In genomic region chr10:76067674-76068613, GRCm38 (mm10) we compare ENCODE assay signal across 10 mouse cellular contexts. TPM values are rescaled to one million over a fixed set of nuclear protein-coding genes. Genes with fewer than 3 reads are reported as not detected.
DNase-seq lines count a peak whose midpoint lies in the region; TF ChIP-seq lines count a peak whose summit lies in the region.
"Had no signal": no experiment of that assay in that cellular context is flagged by ENCODE, and none has a peak within 500 bp of the region (broad histone marks: within the 10 kb centered on the region; RNA-seq: fewer than 3 reads in every experiment).

No protein-coding gene starts in this region.

- WGBS in liver, adult 2 months: 13% methylated on average over 12 of the region's 12 CpGs
- 18% methylated on average over 12 of the region's 12 CpGs for WGBS in small intestine, adult 2 months

- TF ChIP-seq POLR2A in liver, adult 2 months (IDR thresholded peaks at IDR 0.05; ENCODE audit: extremely low read depth, insufficient read depth, low read length): no peak
- no peak for TF ChIP-seq POLR2A in small intestine, adult 2 months (IDR thresholded peaks at IDR 0.05; ENCODE audit: low read depth, low read length)

- H3K27ac ChIP-seq in liver, adult 2 months (replicated peaks; ENCODE audit: insufficient read depth, low read depth, low read length): no peak overlapping the region
- peak overlapping the region; percentile 29; the same call in 1 of the 2 replicates for H3K27ac ChIP-seq in small intestine, adult 2 months (ENCODE audit: insufficient read depth, low read depth, low read length)
- H3K27ac ChIP-seq: macrophage had no signal

- H3K36me3 ChIP-seq in liver, adult 2 months (ENCODE audit: control insufficient read depth, insufficient read depth, low read length): no peaks in the 10 kb centered on the region
- 0 out of 2 replicates have a peak, but pooled peaks cover 3% of the 10 kb centered on the region for H3K36me3 ChIP-seq in small intestine, adult 2 months (ENCODE audit: control insufficient read depth, insufficient read depth, low read length)

- DNase-seq in liver, adult 2 months (ENCODE audit: extremely low read depth, low read depth, low spot score): peak; percentile 63
- no peak for DNase-seq in liver
- DNase-seq in cerebellum, postnatal 10 days: peak; percentile 69 to 76
- peak; percentile 26 for DNase-seq in kidney, postnatal 14 days
- DNase-seq in right cerebral cortex, adult 18-20 months: no peak
- no peak for DNase-seq in right cerebral cortex, postnatal 14 days
- DNase-seq in adrenal gland, postnatal 4 days (ENCODE audit: low spot score in 2 of 2): no peak

- H3K4me1 ChIP-seq in liver, adult 2 months (ENCODE audit: control insufficient read depth, insufficient read depth, low read length): peaks cover 5% of the 10 kb centered on the region
- H3K4me1 ChIP-seq in small intestine, adult 2 months (ENCODE audit: control insufficient read depth, insufficient read depth, insufficient read length, low read length): peaks cover 7% of the 10 kb centered on the region; the same call in 1 of the 2 replicates

- no peaks in the 10 kb centered on the region for H3K79me2 ChIP-seq in liver, adult 2 months (ENCODE audit: control insufficient read depth, insufficient read depth, low read length)

- H3K4me3 ChIP-seq in liver, adult 2 months (ENCODE audit: insufficient read depth, low read depth, low read length): no peak overlapping the region
- no peak overlapping the region for H3K4me3 ChIP-seq in small intestine, adult 2 months (ENCODE audit: low read depth, low read length)

- no peak overlapping the region for H3K9ac ChIP-seq in liver, adult 2 months (ENCODE audit: low read depth, low read length)

- no peak for TF ChIP-seq CTCF in liver, adult 2 months (IDR thresholded peaks at IDR 0.05; ENCODE audit: low read depth, low read length)
- TF ChIP-seq CTCF in small intestine, adult 2 months (IDR thresholded peaks at IDR 0.05; ENCODE audit: extremely low read depth, insufficient read length, insufficient replicate concordance, low read depth, low read length): no peak

- no peaks in the 10 kb centered on the region for H3K27me3 ChIP-seq in liver, adult 2 months (ENCODE audit: control insufficient read depth, insufficient read depth, low read length)
- H3K27me3 ChIP-seq in small intestine, adult 2 months (ENCODE audit: control insufficient read depth, insufficient read depth, low read length): no peaks in the 10 kb centered on the region

RNA-seq across cellular contexts. Expression of gene Zfp280b, which starts 35.5 kb away (rescaled TPM):
- 3.0 and 3.1 TPM in 2 replicates for total RNA-seq in liver, adult 2 months (2014; rRNA removed)
- 2.6 and 3.8 TPM in 2 replicates for polyA plus RNA-seq in liver, adult 2 months (2012; rRNA removed)
- 2.6 and 6.3 TPM in 2 replicates for polyA plus RNA-seq in small intestine, adult 2 months (2012; rRNA removed)
- 10 to 100 TPM; 14.5 to 16.6 TPM for total RNA-seq in adrenal gland, postnatal 4 days (2021)

RNA-seq across cellular contexts. Expression of gene Slc5a4b, which starts 42.8 kb away (rescaled TPM):
- not detected in 2 replicates for total RNA-seq in liver, adult 2 months (2014; rRNA removed)
- polyA plus RNA-seq in liver, adult 2 months (2012; rRNA removed): not detected in 2 replicates
- polyA plus RNA-seq in small intestine, adult 2 months (2012; rRNA removed): 3.2 and 53.8 TPM in 2 replicates
- total RNA-seq in adrenal gland, postnatal 4 days (2021): not detected
- polyA plus RNA-seq: heart, embryonic 16.5 days; macrophage had no signal

Comparison
In these comparisons a context has a peak if more than half of its experiments do, and no peak if none do; other contexts are left out.
1. DNase-seq: peak in liver, adult 2 months (single experiment), cerebellum, postnatal 10 days (2 of 2) and kidney, postnatal 14 days (single experiment); none in liver (single experiment), right cerebral cortex, adult 18-20 months (single experiment), right cerebral cortex, postnatal 14 days (single experiment) and adrenal gland, postnatal 4 days (0 of 2).